Mouse (Mus musculus) thymus, postnatal 25 days (tissue): ENCODE measurements around the gene Sohlh2.
"Not testable (repeated sequence)": the region's sequence is repeated elsewhere in the genome, so short reads cannot be mapped to it uniquely, and the experiment has no call there.

ENCODE experiments used
- DNase-seq: peaks from one replicate; pipeline ENCODE4 v3.0.0; 2022

Sohlh2 gene

DNA sequence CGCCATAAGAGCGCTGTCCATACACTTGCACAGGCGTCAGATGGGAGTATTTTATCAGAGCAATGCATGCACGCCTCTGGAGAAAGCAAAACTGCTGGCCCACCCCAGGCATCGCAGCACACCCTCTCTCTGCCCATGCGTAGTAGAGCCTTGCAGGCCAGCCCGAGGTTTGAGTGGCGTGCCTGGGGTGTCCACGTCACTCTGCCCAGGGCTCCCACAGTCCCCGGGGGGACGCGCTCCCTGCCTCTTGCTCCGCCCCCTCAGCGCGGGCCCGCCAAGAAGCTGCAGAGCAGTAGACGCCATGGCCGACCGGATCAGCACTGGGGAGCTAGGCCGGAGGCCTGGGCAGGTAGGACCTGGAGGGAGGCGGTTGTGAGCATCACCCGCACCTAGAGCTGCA lies at the start of gene Sohlh2:
Gene Sohlh2 (plus strand): TSS at position 263 of the 400 bp plus-strand sequence.
- DNase-seq = no peak

GRCm38 (mm10) chr3:55137039-55137438 lies 44.8 kb upstream of the Sohlh2 start, which contains the start of gene Ccdc169:
TSS of gene Ccdc169 (plus strand) at chr3:55137339.
- no peak for DNase-seq

DNA sequence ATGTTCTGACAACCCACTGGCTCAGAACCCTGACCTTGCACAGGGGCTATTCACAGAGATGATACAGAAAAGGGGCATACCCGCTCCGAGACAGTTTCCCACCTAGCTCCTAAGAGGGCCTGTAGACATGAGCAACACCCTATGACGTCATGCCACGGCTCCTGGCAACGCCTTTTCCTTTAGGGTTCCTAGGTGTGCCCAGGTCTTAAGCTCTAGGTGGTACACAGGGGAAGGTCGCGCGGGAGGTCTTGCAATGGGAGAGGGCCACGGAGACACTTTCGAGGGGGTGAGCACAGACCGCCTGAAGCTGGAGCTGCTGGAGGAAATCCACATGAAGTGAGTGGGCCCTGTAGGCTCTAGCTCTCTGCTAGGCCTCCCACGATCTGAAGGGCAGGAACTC lies 42.0 kb upstream of the Sohlh2 start:
- DNase-seq = no peak

GRCm38 (mm10) chr3:55141401-55141800 lies 40.4 kb upstream of the Sohlh2 start:
- DNase-seq = no peak

DNA sequence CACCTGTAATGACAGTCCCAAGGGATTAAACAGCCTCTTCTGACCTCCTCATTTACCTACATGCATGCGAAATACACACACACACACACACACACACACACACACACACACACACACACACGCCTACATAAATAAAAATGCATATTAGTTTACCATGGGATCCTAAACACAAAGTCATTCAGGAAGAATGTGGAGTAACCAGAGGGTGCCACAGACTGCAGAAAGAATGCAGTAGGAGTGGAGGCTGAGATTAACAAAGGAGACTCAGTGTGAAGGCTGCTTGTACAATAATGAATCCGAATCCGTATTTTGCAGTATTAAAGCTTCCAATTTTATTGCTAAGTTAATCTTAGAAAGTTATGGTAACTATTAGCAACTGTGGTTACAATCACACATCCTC lies 36.9 kb upstream of the Sohlh2 start:
- DNase-seq = no peak

DNA sequence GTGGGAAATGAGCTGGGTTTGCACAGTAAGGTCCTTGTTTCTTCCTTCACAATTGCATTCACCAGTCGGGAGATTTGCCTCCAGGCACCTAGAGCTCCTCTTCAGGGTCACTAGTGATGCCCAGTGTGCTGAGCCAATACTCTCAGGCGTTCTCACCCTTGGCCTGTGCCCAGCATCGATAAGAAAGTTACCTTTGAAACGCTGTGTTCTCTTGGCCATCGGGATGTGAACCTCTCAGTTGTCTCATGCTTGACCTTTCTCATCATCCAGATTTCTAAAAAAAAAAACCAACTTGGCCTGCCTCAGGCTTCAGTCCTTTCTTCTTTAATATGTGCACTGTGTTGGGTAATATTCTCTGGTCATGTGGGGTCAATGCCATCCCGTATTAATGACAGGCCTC lies 35.4 kb upstream of the Sohlh2 start:
- DNase-seq = no peak

DNA sequence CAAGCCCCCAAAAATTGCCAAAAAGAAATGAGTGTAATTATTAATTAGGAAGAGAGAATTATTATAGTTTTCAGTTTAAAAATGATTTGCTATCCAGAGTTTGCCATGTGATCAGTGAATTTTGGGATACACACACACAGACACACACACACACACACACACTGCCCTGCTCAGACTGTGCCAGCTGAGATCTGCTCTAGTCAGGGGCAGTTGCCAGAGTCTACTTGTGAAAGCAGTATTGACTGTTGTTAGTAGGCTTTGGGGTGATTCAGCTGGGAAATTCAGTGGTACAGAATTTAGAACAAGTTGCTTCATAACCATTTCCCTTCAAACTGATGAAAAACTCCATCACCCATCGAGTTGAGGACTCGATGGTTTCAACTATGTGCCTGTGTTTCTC lies 34.7 kb upstream of the Sohlh2 start:
- no peak for DNase-seq

DNA sequence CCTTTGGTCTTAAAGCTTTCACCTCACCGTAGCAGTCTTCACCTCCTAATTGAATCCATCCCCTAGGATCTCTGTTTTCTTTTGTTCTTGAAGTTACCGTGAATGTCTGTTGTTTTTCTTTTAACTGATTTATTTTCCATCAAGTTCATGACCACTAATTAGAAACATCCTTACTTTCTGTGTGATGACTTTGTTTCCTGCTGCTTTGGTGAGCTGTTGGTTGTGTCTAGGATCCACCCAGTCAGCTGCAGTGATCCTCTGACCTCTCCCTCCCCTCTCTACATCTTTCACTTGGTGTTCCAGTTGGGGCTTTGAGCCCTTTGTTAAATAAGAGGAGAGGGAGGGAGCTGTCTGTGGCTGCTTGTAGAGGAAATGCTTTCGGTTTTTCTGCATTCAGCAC lies 33.7 kb upstream of the Sohlh2 start:
- DNase-seq = no peak

- no peak for DNase-seq
These were observed 30.0 kb upstream of the Sohlh2 start for GRCm38 (mm10) chr3:55151656-55152433.

DNA sequence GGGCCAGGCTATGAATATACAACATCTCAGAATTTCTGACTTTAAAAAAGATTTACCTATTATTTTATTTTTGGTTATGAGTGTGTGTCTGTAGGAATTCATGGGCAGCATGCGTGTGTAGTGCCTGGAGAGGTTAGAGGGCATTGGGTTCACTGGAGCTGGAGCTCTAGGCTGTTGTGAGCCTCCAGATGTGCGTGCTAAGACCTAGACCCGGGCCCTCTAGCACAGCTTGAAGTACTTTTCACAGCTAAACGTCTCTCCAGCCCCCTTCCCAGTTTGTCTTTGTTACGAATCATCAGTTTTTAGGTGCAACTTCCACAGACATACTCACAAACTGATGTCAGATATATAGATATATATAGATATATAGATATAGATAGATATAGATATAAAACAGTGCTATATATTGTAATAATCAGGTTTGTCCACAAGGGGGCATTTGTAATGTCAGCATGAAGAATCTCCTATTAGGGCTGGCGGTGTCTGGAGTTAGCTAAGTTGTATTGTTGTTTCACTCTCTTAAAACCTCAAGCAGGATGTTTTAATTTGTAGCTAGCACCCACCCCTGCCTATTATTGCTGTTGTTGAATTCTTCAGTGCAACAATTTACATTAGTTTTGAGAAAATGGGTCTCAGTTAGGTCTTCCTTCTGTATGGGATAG lies 29.0 kb upstream of the Sohlh2 start:
- DNase-seq = no peak

DNA sequence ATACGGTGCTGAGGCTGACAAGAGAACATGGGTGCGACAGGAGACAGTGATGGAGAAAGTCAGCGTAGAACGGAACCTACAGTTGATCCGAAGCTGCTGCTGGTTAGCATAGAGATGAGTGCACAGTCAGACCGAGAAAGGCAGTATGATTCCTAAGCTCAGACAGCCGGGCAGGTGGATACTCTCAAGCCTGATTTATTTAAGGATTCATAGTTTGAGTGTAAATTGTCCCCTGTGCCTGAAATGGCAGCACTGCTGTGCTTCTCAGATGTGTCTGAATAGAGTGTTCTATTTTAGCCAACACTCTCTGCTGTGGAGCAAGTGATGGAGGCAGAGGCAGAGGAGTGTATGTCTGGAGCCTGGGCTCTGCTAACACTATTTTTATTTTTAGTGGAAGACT lies 27.7 kb upstream of the Sohlh2 start:
- no peak for DNase-seq

GRCm38 (mm10) chr3:55157413-55157812 lies 24.4 kb upstream of the Sohlh2 start:
- DNase-seq = no peak

DNA sequence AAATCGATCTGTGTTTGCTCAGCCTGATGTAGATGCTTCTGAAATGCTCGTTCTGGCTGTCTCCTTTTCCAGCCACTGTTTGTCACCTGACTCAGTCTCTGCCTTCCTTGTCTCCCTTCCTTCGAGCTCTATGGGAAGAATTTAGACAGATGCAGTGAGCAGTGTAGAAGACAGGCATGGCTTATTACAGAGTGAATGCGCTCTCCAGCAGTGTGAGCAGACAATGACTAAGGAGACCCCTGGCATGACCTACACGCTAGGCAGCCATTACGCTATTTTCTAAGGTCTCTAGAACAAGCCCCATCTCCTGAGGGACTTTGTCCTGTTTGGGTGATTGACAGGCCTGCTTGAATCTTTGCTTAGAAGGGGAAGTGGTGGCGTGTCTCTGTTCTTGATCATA lies 20.7 kb upstream of the Sohlh2 start:
- no peak for DNase-seq

DNA sequence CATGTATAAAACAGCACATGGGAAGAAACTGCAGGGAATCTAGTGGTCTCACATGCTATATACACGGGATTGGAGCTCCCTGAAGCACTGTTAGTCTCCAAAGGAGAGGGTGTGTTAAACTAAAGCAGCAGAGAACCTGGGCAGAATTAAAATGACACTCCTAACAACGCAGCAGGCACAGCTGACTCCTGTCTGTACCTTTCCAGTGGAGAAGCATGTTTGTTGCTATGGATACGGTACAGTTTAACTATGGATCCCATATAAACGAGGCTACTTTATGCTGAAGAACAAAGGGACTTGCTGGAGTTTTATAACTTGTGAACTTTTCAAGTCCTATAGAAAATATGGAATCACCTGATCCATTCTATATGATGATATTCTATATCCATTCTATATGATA lies 18.3 kb upstream of the Sohlh2 start:
- no peak for DNase-seq

DNA sequence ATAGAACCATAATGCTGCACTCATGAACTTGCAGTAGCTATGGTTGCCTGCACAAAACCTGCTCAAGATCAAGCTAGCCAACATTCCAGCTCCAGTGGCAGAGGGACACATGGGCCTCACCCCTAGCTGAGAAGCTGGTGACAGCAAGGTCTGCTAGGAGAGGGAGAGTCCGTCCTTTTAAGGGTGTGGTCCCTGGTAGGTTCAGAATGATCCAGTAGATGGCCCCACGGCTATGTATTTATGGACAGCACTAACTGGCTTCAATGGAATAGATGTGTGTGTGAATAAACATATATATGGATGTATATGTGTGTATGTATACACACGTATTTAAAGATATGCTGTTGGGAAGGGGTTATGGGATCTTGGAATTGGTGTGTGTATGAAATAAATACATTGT lies 9.3 kb upstream of the Sohlh2 start:
- no peak for DNase-seq

GRCm38 (mm10) chr3:55177271-55177670 lies 4.6 kb upstream of the Sohlh2 start:
- DNase-seq = no peak

- no peak for DNase-seq
These were observed 9.8 kb downstream of the Sohlh2 start for GRCm38 (mm10) chr3:55191668-55192067.

- no peak for DNase-seq
These were observed 11.5 kb downstream of the Sohlh2 start for GRCm38 (mm10) chr3:55193351-55193750.

DNA sequence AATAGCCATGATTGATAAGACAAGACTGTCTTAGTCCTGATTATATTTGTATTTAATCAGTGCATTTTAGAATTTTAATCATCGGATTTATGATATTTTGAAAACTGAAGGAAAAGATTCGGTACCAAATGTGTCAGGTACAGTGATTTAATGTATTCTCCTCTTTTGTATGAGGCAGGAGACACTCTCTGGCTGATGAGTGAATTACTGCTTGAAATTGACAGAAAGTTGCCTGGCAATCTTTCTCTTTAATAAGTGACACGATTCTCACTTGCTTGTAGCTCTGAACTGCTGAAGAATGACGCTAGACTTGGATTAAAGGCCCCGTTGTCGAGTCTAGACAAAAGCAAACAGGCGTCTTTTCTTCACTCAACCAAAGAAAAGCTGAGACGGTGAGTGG lies 13.0 kb downstream of the Sohlh2 start:
- DNase-seq = no peak

DNA sequence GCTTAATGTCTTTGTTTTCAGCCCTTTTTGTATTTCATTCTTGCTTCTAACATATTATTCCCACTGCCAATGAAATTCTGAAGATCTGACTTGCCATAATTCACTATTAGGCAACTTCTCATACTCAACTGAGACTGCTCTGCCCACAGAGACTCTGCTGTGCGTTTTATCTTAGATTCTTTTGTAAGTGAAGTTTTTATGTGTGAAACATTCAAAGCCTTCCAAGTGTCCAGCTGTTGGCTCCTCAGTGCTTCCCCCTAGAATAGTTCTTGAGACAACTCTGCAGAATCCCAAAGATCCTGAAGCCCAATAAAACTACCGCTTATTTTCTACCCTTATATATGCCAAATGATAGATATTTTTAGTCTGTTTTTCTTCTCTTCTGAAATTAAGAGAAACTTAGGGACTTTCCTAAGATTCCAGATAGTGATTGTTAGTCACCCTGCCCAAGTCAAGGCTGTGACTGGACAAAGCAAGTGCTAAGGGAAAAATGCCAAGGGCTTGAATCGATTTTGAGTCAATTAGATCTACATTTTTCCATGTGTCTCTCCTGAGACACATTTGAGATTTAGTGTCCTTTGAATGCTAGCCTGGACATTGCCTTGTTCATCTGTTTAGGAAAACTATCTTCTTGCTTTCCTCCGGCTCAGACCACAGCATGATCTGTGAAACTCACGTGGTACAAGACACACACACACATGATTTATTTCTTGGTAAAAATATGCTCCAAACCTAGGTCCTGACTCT lies 13.9 kb downstream of the Sohlh2 start:
- no peak for DNase-seq

- no peak for DNase-seq
These were observed 14.5 kb downstream of the Sohlh2 start for GRCm38 (mm10) chr3:55196328-55196710.

DNA sequence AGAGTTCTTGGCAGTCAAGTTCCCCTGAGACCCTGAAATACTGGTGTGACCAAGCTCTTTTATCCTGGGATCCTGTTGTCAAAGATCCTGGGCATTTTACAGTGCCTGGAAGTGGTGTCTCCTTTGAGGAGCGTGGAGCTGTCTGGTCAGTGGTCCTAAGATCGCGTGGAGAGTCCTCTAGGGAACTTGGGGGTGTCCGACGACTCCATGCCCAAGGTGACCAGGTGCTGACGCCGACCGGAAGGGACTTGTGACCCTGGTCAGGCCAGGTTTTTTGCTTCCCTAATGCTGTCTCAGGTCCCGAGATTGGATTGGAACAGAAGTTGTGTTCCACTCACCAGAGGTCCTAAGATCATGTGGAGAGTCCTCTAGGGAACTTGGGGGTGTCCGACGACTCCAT lies 21.8 kb downstream of the Sohlh2 start:
- DNase-seq = not testable (repeated sequence)

DNA sequence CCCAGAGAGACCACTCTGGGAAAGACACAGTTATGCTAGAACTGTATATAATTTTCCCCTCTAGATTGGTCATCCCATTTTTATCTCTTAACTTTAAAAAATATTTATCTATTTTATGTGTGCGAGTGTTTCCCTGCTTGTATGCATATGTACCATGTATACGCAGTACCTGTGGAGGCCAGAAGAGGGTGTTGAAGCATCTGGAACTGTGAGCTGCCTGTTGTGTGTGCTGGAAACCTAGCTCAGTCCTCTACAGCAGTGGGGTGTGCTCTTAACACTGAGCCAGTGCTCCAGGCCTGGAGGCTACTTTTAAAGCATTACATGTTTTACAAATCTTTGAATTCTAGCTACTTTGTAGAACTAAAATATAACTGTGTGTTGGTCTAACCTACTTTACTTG lies 24.6 kb downstream of the Sohlh2 start:
- DNase-seq = no peak

- no peak for DNase-seq
These were observed 25.8 kb downstream of the Sohlh2 start for GRCm38 (mm10) chr3:55207665-55208064.
